Mouse (Mus musculus) retina, adult 2 months (tissue): ENCODE results near the gene Eomes.

Experiments
- DNase-seq: peaks from one replicate; pipeline ENCODE4 v3.0.0-alpha.2; 2012; ENCODE audit warnings: low read depth, low spot score

Eomes gene

DNA sequence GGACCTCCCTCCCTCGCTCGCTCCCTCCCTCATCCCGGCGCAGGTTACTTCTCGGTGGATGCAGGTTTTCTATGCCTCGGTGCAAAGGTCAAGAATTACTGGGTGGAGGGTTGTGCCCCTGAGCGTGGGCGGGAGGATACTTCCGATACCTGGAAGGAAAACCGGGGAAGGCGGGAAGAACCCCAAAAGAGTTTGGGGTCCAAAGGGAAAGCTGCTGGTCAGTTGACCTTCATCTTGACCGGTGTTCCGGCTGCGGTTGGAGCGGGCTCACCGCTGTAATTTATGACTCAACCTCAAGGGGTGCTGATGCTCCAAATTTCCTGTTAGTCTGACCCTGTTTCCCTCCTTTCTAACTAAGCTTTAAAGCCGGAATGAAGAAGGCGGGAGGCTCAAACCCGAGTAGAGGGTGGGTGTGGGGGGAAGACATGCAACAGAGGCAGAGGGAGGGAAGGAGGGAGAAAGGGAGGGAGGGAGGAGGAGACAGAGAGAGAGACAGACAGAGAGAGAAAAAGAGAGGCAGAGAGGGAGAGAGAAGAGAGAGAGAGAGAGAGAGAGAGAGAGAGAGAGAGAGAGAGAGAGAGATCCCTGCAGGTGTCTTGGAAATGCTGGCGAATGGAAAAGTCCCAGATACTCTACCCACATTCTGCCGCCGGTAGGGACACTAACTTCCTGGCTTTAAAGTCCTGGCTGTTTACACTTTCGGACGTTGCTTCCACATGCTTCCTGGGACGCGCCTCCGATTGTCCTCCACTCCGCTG, 10.3 kb downstream of the Eomes start:
- DNase-seq, result no peak

DNA sequence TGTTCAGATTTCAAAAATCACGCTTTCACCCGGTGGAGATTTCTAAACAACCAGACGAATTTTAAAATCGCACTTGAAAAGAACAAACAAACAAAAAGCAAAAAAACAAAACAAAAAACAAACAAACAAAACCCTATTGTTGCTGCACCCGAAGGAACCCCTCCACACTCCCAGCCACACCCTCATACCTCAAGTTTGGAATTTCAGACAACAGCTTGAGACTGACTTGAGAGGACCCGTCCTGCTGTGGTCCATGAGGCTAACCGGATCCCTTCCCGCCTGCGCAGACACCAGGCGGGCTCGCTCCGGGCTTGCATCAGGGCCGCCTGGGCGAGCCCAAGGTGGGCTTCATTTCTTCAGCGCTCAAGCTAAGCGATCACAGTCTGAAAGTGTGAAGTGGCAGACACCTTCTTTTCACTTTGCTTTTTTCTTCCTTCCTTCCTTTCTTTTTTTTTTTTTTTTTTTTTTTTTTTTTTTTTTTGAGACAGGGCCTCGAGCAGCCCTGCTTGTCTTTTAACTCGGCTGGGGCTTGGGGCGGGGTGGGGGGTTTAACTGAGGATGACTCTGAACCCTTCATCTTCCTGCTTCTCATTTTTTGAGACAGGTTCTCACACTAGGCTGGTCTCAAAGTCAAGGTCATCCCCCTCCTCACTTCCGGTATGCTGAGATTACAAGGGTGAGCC, 11.0 kb downstream of the Eomes start:
- no peak for DNase-seq

DNA sequence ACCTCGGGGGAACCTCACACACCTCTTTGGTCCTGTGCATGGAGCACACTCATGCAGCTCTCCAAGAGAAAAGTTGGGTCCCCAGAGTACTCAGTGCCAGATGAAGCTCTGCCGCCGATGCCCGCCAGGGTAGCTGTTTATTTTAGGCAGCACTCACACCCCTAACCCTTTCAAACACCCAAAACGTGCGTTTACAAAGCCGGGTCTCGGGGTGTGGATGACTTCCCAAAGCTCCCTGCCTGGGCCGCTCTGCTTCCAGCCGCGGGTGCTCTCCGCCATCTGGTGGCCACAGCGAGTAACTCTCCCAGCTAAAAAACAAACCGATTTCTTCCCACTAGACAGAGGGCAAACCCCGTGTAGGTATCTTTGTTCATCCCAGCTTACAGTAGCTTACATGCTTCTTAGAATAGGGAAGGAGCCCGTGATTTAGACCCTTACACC, 11.6 kb downstream of the Eomes start:
- DNase-seq, result no peak

DNA sequence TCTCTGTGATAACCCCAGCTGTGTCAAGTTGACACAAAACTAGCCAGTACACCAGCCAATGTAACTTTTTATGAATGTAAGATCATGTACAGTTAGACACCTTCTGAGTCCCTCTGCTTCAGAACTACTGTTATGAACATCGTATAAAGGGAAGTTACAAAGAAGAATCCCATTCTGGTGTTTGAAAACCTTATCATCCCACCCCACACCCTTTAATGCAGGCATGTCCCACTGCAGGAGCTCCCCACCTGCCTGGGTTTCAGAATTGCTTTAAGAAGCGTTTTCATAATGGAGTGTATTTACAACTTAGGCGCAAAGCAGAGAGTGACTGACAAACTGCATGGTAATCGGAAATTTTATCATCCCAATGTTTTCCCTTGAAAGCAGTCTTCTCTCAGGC, 13.2 kb downstream of the Eomes start:
- DNase-seq, result no peak

DNA sequence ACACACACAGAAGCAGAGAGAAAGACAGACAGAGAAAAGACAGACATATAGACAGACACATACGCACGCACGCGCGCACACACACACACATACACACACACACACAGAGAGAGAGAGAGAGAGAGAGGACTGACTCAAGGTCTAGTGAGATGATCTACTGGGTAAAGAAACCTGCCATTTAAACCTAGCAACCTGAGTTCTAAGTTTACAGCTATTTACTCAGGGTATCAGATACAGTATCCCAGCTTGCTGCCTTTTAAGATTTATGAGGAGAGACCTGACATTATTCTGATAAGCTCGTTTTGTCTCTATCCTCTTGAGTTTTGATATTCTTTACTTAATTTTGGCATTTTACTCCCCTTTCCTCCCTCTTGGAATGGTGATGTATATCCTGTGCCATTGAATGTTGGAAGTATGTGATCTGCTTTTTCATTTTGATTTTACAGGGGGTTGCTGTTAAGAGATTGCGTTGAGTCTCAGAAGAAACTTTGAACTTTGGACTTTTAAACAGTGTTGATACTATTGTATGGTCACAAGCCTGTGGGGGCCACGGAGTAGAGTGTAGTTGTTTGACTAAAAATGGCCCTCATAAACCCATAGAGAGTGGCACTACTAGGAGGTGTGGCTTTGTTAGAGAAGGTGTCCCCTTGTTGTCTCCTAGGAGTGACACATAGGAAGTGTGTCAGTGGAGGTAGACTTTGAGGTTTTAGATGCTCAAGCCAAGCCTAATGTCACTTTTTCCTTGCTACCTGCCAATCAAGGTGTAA, 15.1 kb downstream of the Eomes start:
- no peak for DNase-seq

DNA sequence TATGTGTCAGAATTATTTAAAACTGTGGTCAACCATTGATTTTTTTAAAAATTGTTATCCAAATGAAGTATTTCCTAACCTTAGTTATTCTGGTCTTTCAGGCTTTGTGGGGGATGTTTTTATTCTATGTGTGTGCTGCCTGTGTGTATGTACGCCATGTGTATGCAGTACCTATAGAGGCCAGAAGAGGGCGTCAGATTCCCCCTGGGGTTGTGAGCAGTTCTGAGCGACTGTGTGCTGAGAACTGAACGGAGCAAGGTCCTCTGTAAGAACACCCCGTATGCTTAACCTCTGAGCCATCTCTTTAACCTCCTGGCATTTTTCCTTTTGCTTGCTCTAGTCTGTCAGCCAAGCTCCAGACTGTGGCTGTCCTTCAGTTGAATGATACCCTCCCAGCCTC, 16.1 kb downstream of the Eomes start:
- DNase-seq, result no peak

DNA sequence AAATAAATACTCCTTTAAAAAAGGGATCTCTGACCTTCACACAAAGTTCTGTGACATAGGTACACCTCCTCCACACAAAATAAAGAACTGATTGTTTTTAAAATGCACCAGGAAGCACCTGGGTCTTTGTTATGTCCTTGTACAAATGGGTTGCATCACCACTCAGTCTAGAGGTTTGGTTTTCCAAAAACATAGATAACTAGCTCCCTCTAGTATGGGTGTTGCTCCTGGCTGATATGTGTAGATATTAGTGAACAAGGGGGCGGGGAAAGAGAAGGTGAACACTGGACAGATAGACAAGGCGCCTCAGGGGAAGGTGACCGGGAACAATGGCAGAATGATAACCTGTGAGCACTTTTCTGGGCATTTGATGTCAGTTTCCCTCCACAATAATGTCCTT, 17.9 kb downstream of the Eomes start:
- no peak for DNase-seq

DNA sequence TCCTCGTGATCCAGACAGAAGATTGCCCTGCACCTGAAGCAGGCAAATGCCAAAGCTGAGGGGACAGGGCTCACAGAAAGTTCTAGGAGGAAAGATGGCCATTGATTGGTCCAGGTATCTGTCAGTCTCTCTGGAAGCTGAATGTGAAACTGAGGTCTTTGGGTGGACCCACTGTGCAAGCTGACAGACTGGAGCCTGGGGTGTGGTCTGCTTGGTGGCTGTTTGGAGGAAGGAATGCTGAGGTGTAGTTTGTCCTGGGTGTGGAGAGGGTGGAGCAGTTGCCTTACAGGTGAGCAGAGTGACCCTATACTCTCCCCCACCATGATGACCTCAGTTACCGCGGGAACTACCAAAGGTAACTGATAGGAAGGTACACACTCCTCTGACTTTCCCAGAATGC, 18.9 kb downstream of the Eomes start:
- no peak for DNase-seq

DNA sequence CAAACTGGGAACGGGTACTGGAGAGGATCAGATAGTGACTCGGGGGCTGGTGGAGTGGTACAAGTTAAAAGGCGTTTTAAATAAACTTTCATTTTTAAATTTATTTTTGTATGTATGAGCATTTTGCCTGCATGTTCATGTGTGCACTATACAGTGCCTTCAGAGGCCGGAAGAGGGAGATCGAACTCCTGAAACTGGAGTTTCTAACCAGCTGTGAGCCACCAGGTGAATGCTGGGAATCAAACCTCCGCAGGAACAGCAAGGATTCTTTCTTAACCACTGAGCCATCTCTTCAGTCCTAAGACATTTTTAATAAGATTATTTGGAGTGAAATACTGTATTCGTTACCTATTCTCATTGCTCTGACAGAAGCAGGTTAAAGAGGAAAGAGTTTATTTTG, 20.0 kb downstream of the Eomes start:
- DNase-seq, result no peak

DNA sequence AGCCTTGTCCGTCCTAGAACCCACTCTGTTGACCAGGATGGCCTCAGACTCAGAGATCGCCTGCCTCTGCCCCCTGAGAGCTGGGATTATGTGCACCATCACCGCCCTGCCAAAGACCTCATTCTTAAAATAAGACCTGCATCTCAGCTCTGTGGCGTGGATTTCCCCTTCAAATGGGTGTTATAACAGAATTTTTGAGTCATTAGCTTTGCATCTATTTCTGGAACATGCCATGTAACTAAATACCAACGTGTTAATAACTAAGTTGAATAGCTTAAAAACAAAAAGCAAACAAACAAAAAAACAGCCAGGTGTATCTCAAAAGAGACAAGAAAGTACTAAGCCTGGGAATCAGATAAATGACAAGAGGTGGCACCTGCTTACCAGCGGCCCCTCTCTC, 23.0 kb downstream of the Eomes start:
- DNase-seq, result no peak

DNA sequence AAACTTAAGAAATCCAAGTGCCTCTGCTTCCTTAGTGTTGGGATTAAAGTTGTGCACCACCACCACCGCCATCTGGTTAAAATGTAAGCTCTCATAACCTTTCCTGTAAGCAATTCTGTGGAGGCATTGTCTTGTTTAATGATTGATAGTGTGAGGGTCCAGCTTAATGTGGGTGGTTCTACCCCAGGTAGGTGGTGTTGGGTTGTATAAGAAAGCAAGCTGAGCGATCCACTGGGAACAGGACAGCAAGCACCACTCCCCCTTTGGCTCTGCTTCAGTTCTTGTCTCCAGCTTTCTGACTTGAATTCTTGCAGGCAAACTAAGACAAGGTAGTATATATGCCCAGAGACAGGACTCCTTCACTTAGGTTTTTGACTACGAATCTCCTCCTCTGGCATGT, 26.6 kb downstream of the Eomes start:
- DNase-seq, result no peak

DNA sequence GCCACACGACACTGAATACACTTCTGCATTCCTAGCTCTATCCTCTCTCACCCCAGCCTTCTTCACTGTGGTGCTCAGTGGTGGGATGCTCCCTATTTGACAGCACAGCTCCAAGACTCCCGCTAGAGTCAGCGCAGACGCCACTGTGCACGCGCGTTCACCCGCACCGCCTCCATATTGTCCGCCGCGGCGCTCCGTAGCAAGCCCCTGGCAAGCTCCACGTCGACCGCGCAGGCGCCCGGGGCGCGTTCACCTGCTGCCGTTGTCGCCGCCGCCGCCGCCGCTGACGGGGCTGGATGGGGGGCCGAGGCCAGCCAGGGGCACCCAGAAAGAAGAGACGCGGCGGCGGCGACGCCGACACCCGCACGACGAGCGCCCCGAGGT, 28.0 kb downstream of the Eomes start, which contains the start of gene Golga4:
Gene Golga4 (plus strand): TSS at position 248 of the 384 bp plus-strand sequence.
- DNase-seq, result peak; percentile 82

DNA sequence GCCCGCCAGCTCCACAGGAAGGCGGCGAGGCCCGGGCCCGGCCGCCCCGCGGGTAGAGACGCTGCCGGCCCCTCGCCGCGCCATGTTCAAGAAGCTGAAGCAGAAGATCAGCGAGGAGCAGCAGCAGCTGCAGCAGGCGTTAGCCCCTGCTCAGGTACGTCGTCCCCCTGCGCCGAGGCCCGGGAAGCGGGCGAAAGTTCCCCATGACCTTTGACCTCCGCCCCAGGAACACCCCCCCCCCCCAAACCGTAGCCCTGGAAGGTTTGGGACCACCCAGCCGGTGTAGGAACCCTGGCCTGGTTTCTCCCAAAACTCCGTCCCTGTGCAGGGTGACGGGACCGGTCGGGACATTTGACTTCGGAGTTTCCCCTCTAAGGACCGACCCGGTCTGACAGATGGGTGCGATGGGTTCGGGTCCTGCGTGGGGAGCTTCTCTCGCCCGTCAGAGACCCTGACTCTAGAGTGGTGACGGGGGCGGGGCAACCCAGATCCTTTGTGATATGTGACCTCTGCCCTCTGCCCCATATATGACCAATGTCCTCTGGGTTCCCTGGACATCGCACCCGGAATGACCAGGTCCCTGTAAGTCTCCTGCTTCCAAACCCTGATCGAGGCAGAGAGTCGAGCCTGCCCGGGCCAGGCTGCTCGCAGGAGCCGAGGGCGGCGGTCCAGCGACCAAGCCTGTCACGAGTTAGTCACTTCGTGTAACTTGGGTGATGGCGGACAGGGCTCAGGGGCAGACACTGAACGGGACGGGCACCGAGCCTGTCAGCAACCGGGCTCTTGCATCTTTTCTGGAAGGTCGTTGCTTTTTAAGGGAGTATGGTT, 28.6 kb downstream of the Eomes start:
- DNase-seq, result no peak

DNA sequence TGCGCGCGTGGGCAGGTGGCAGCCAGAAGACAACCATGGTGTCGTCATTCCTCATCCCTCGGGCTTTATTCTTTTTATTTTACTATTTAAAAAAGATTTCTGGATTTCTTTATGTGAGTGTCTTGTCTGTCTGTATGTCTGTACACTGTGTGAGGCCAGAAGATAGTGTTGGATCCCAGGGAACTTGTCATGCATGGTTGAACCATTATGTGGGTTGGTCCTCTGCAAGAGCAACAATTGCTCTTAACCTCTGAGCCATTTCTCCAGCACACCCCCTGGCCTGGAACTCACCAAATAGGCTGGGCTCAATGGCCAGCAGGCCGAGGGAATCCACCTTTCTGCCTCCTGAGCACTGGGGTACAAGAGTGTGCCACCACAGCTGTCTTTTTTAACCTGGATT, 29.5 kb downstream of the Eomes start:
- DNase-seq, result no peak

DNA sequence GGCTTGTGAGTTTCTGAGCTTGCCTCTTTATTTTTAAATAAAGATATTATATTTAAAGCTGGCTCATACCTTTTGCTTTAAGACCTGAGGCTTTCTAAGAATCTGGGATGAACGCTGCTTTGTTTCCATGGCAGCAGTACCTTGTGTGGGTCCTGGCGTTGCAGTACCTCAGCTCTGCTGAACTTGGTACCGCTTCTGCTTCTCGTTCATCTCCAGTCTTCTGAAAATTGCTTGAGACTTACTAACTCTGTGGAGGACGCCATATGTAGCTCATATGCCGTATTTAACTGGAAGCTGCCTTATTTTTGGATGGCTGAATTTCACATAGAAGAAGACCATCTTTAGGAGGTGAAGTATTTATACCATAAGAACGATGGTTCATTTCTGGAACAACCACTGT, 30.6 kb downstream of the Eomes start:
- no peak for DNase-seq

DNA sequence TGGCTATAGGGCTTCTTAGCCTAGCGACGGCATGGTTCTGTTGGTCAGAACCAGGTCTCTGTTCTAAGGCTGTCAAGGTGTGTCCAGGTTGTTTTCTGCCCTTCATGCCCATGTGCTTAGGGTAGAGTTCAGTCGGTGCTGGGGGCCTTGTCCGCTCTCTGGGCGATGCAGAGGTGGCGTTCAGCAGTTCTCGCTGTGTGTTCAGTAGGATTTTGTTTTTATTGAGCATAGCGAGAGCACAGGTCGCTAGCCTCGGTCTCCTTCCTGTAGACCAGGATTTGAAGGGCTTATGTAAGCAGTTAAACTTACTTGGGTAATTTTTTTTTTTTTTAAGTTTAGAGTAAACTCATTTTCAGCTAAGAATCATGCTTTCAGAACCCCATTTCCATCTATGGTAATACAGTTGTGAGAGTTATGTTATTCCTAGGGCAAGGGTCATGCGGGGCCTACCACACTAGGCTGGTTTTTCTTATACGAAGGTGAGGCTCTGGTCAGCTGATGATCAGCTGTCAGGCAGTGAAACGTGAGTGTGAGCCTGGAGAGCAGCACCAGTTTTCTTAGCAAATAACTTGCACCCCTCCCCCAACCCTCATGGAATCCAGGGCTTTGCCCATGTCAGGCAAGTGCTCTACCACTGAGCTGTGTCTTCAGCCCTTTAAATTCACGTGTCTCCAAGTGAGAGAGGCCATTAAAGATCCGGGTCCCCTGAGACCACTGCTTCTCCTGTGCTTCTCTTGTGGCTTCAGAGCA, 33.1 kb downstream of the Eomes start:
- no peak for DNase-seq

DNA sequence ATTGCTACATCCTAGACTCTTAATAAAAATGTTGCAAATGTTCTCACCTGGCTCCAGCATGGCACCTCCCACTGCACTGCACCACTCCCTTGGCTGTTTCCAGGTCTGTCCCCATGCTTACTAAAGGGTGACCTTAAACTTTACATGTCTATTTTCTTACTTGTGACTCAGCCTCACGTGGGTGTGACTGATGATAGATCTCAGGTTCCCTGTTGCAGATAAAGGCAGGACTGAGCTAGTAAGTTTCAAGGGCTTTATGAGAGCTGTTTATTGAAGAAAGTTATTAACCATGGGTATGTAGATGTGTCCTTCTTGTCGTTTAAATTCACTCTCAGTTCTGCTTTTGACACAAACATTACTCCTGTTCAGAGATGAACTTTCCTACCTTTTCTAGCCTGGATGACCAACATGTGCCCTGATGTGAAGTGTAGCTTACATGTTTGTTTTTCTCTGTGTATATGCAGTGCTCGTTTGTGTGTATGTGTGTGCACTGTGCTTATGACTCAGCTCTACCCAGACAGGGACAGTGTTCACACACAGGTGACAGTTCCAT, 34.7 kb downstream of the Eomes start:
- no peak for DNase-seq

DNA sequence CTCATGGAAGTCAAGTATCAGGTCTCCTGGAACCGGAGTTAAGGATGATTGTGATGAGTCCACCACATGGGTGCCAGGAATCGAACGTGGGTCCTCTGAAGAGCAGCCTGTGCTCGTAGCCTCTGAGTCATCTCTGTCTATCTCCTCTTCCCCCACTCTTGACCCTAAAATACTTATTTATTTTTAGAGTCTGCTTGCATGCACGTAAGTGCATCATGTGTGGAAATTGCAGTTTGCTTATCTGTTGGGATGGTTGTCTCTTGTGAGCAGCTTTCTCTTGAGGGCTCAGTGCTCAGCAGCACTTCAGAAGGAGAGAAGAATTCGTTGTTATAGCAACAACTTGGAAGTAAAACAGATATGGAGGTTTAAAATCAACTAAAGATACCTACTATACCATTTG, 37.5 kb downstream of the Eomes start:
- DNase-seq, result no peak

DNA sequence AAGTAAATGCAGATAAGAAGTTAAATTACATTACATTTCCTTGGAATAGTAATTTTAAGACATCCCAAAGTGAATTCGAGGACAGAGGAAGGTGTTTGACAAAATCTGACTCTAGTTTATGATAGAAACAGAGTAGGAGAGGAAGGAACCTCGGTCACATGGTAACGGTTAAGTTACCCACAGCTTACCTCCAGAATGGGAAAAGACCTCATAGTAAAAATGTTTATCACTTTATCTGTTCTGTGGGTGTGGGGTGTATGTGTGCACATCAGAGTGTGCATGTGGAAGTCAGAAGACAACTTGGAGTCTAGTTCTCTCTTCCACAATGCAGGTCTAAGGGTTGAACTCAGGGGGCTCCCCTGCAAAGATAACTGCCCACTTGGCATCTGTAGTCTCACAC, 38.1 kb downstream of the Eomes start:
- DNase-seq, result no peak

DNA sequence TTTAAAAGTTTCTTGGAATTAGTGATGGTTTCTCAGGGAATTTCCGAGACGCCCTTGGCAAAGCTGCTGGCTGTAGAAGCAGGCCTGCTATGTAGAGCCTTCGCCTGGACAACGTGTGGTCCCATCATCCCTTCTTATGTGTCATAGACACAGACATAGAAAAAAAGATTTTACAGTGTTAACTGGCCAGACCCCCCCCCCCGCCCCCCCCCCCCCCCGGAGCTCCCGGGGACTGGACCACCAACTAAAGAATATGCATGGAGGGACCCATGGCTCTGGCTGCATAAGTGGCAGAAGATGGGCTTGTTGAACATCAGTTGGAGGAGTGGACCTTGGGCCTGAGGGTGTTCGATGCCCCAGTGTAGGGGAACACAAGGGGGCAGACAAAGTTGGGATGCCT, 39.6 kb downstream of the Eomes start:
- DNase-seq, result no peak

DNA sequence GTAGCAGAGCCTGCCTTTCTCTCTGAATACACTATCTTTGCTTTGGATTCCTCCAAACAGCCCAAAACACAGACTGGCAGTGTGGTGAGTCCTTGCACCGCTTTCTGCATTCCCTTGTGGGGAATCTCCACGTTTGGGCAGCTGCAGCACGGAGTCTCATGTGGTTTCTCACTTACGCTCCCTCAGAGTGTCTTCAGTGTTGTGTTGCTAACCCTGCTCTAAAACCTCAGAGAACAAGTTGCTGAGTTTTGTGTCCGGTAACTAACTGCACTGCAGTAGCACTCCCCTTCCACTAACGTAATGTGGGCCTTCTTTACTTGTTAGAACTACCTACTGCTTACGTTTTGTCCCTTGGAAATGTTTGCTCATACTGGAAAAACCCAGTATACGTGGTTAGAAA, 41.1 kb downstream of the Eomes start:
- no peak for DNase-seq
